Mouse (Mus musculus) intestine, postnatal 0 days (tissue): ENCODE data around the gene Hist2h2ab. TPM values are rescaled to one million over a fixed set of nuclear protein-coding genes. Genes with fewer than 3 reads are reported as not detected.

Experiments used
- ATAC-seq: fragments of 200-750 bp; cut with Nextera tagmentation; 2 replicates; pipeline ENCODE4 v1.8.0; 2017; ENCODE audit warnings: mild to moderate bottlenecking, moderate TSS enrichment, moderate library complexity
- H3K27ac ChIP-seq: fragments of 300-500 bp; sonication (generic); 2 replicates; pipeline ENCODE4 v1.5.1; 2014; ENCODE audit warnings: mild to moderate bottlenecking, low read depth, low read length, moderate library complexity
- H3K27me3 ChIP-seq: fragments of 300-500 bp; sonication (generic); replicated peaks from 2 replicates; pipeline ENCODE4 v1.6.1; 2014; ENCODE audit warnings: low read length, mixed read lengths; ENCODE audit not compliant: control insufficient read depth, insufficient read depth
- H3K36me3 ChIP-seq: fragments of 300-500 bp; sonication (generic); 2 replicates; pipeline ENCODE4 v1.6.1; 2014; ENCODE audit warnings: mild to moderate bottlenecking, moderate library complexity; ENCODE audit not compliant: control insufficient read depth, insufficient read depth
- H3K4me1 ChIP-seq: fragments of 300-500 bp; sonication (generic); replicated peaks from 2 replicates; pipeline ENCODE4 v1.6.1; 2014; ENCODE audit warnings: antibody characterized with exemption, low read length, mixed read lengths; ENCODE audit not compliant: control insufficient read depth, insufficient read depth
- H3K4me2 ChIP-seq: fragments of 300-500 bp; sonication (generic); replicated peaks from 2 replicates; pipeline ENCODE4 v1.6.1; 2014; ENCODE audit warnings: low read depth, mild to moderate bottlenecking, moderate library complexity
- H3K4me3 ChIP-seq: fragments of 300-500 bp; sonication (generic); 2 replicates; pipeline ENCODE4 v1.5.1; 2014; ENCODE audit warnings: low read depth, low read length
- H3K9ac ChIP-seq: fragments of 300-500 bp; sonication (generic); 2 replicates; pipeline ENCODE4 v1.6.1; 2014; ENCODE audit warnings: mild to moderate bottlenecking, low read depth, low read length
- H3K9me3 ChIP-seq: fragments of 300-500 bp; sonication (generic); 2 replicates; pipeline ENCODE4 v1.6.1; 2016; ENCODE audit warnings: mixed run types; ENCODE audit not compliant: control insufficient read depth
- CTCF ChIP-seq: sonication (generic); IDR thresholded peaks from 2 replicates; pipeline ENCODE4 v1.5.1; 2016; ENCODE audit warnings: low read depth, mild to moderate bottlenecking, control low read depth, antibody characterized with exemption, moderate library complexity
- WGBS: fragments of 180-500 bp; shearing (Covaris S2); extraction: QIAGEN DNeasy Blood & Tissue Kit; methylation state at CpG from one replicate; pipeline ENCODE4 v1.1.7; 2014; 5-methylcytosine and 5-hydroxymethylcytosine counted together
- polyA plus RNA-seq: library from polyadenylated mRNA; unstranded; fragments of >200 nt; fragmentation: Nextera tagmentation; extraction: Ambion mirVana; gene quantifications from 2 replicates; pipeline ENCODE4 v1.2.1, GENCODE M21; 2015

The Hist2h2ab gene
- polyA plus RNA-seq, 1 experiment from 2014 or later: not detected

DNA sequence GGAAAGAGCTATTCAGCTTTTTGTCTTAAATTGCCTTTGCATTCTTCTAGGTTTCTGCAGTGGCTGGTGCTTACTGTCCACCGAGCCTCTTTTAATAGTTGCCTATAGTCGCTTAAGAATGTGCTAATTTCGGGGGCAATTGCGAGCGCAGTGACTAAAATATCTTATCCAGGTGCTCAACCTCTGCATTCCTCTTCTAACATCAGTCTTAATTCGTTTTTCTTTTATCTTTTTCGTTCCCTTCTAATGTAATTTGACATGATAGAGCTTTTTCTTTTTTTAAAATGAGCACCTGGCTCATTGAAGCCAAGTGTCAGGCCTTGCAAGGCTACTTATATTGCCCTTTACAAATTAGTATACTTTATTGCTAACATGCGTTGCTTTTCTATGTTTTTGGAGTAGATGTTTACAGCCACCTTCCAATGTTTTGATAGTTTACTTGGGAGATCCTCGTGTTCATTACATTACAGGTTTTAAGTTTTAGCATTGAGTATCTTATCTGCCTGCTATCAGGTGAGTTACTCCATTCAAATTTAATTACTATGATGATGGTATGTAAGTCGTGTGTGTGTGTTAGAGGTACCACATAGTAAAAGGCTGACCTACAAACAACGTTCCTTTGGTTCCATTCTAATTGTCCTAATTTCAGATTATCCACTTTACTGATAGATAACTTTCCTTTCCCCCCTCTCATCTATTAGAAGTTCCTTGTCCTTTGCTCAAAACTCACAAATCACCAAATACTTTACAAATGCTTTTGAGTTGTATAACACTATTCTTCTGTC lies 27.9 kb downstream of the Hist2h2ab start:
- ATAC-seq: no peak
- 3% methylated on average over 11 of the region's 11 CpGs for WGBS

DNA sequence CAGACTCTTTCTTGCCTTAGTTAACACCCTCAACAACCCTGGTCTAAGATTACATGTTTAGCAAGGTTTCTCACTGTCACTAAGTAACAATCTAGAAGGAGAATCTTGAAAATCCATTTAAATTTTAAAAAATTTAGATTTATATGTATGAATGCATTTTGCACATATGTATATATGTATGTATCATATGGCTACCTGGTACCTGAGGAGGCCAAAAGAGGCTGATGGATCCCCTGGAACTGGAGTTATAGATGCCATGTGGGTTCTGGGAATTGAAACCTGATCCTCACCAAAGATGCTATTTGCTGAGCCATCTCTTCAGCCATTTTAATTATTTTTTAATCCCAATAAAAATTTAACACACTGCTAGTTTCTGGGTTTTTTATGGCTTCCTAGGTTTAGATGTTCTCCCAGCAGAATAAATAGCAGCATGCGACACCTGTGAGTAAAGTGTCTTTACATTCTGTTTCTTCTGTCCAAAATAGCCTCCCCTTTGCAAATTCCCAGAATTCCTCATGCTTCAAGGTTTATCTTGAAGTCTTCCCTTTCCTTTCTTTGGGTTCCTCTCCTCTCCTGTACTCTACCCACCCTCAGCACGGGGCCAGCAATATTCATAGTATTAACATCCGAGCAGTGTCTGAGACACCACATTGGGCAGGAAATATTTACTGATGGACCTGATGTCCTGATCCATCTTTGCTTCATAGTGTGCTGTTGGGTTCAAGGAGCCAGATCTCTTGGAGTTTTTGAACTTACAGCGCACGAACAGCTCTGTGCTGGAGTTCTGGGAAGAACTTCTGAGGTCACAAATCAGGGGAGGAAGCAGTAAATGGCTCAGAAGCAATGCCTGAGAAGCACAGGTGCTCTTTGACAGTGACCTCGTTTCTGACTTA lies 28.7 kb downstream of the Hist2h2ab start:
- Histone ChIP-seq H3K9ac (no peak overlapping the region; the same call in 1 of the 2 replicates), H3K27me3 (no peaks in the 10 kb centered on the region), H3K4me1 (peaks cover 12% of the 10 kb centered on the region), H3K27ac (no peak overlapping the region), H3K36me3 (no peaks in the 10 kb centered on the region), H3K4me2 (peak overlapping the region; percentile 56), H3K4me3 (0 out of 2 replicates have a peak overlapping the region, but pooled peaks have one; percentile 6), H3K9me3 (no peaks in the 10 kb centered on the region)
- 25% methylated on average over 6 of the region's 6 CpGs for WGBS
- ATAC-seq: no peak
- no peak for TF ChIP-seq CTCF

More for the DNA sequence above, 27.9 kb downstream of the Hist2h2ab start:
- Histone ChIP-seq H3K9me3 (no peaks in the 10 kb centered on the region), H3K27ac (no peak overlapping the region), H3K36me3 (no peaks in the 10 kb centered on the region), H3K4me2 (peak overlapping the region; percentile 56), H3K9ac (no peak overlapping the region), H3K27me3 (no peaks in the 10 kb centered on the region), H3K4me1 (peaks cover 12% of the 10 kb centered on the region), H3K4me3 (peak overlapping the region; percentile 24)
- TF ChIP-seq CTCF: no peak

DNA sequence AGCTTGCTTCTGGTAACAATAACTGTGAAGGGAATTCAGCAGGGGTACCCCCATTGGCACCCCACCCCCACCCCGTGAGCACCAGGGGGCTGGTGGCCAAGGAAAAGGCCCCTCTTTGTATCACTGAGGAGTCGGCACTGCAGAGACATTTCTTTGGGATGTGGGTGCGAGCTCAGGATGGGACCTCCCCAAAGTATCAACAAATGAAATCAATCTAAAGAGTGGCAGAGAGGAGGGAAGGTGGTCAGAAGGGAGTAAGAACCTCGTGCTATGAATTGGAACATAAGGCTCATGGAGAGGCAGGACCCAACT lies 29.3 kb downstream of the Hist2h2ab start:
- Histone ChIP-seq H3K9me3 (no peaks in the 10 kb centered on the region), H3K27me3 (no peaks in the 10 kb centered on the region), H3K4me1 (peaks cover 6% of the 10 kb centered on the region), H3K4me2 (0 out of 2 replicates have a peak overlapping the region, but pooled peaks have one; percentile 56), H3K4me3 (no peak overlapping the region), H3K27ac (no peak overlapping the region), H3K36me3 (no peaks in the 10 kb centered on the region), H3K9ac (no peak overlapping the region; the same call in 1 of the 2 replicates)
- TF ChIP-seq CTCF: no peak
- ATAC-seq: no peak
- WGBS: 47% methylated on average over 4 of the region's 4 CpGs

- H3K27me3 ChIP-seq: no peaks in the 10 kb centered on the region
- H3K9ac ChIP-seq: no peak overlapping the region
- WGBS: 52% methylated on average over 3 of the region's 3 CpGs
- no peaks in the 10 kb centered on the region for H3K4me1 ChIP-seq
- H3K9me3 ChIP-seq: no peaks in the 10 kb centered on the region
- H3K4me2 ChIP-seq: no peak overlapping the region
- no peaks in the 10 kb centered on the region for H3K36me3 ChIP-seq
- TF ChIP-seq CTCF: no peak
- H3K27ac ChIP-seq: no peak overlapping the region
- H3K4me3 ChIP-seq: no peak overlapping the region
- no peak for ATAC-seq
Measured at GRCm38 (mm10) chr3:96250890-96251289, 31.2 kb downstream of the Hist2h2ab start.

- no peak overlapping the region for H3K27ac ChIP-seq
- H3K9me3 ChIP-seq: no peaks in the 10 kb centered on the region
- H3K9ac ChIP-seq: no peak overlapping the region
- no peak for TF ChIP-seq CTCF
- ATAC-seq: no peak
- no peaks in the 10 kb centered on the region for H3K27me3 ChIP-seq
- no peaks in the 10 kb centered on the region for H3K36me3 ChIP-seq
- no peak overlapping the region for H3K4me2 ChIP-seq
- H3K4me1 ChIP-seq: no peaks in the 10 kb centered on the region
- no peak overlapping the region for H3K4me3 ChIP-seq
- 85% methylated on average over 3 of the region's 3 CpGs for WGBS
Measured at GRCm38 (mm10) chr3:96251787-96252186, 32.1 kb downstream of the Hist2h2ab start.

GRCm38 (mm10) chr3:96254683-96255355 lies 35.2 kb downstream of the Hist2h2ab start:
- Histone ChIP-seq H3K36me3 (no peaks in the 10 kb centered on the region), H3K9me3 (no peaks in the 10 kb centered on the region), H3K4me1 (no peaks in the 10 kb centered on the region), H3K27ac (no peak overlapping the region), H3K4me2 (no peak overlapping the region), H3K27me3 (no peaks in the 10 kb centered on the region), H3K9ac (no peak overlapping the region), H3K4me3 (no peak overlapping the region)
- WGBS: 69% methylated on average over 10 of the region's 10 CpGs
- TF ChIP-seq CTCF: no peak
- no peak for ATAC-seq
